Mouse (Mus musculus): ENCODE results near the gene Gosr2. TPM values are rescaled to one million over a fixed set of nuclear protein-coding genes. Genes with fewer than 3 reads are reported as not detected.

Gene Gosr2
- 10 to 100 TPM; 70.8 to 72.4 TPM for total RNA-seq (2021)

DNA sequence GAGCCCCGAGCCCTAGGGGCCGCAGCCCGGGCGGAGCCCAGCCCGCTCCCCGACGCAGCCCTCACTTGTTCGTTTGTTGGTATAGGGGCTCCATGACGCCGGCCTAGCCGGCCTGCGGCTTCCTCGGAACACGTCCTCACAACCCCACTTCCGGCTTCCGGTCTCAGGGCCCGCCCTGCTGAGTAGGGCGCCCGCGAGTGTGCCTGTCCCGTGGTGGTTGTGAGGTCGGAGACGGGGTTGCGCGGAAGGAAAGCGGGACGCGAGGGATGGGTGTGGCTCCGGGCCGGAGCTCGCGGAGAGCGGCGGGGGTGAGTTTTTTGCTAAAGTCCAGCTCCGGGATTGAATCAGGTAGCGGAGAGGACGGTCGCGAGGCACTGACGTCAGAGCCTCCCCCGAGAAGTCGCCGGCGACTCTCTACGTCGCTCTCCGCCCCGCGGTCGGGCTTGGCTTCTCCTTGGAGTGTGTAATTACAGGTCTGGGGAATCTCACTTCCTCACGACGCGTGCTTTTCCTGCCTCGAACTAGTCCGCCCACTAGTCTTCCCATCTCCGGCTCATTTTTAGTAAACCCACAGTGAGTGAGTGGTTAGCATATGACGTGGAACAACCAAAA lies at the start of gene Gosr2:
Gosr2 (minus strand) TSS at position 334 of the 612 bp plus-strand sequence.
- DNase-seq (ENCODE audit: low spot score in 2 of 2), result peak; percentile 94
- intact Hi-C loops (cut with DNase I), result no loop called here

DNA sequence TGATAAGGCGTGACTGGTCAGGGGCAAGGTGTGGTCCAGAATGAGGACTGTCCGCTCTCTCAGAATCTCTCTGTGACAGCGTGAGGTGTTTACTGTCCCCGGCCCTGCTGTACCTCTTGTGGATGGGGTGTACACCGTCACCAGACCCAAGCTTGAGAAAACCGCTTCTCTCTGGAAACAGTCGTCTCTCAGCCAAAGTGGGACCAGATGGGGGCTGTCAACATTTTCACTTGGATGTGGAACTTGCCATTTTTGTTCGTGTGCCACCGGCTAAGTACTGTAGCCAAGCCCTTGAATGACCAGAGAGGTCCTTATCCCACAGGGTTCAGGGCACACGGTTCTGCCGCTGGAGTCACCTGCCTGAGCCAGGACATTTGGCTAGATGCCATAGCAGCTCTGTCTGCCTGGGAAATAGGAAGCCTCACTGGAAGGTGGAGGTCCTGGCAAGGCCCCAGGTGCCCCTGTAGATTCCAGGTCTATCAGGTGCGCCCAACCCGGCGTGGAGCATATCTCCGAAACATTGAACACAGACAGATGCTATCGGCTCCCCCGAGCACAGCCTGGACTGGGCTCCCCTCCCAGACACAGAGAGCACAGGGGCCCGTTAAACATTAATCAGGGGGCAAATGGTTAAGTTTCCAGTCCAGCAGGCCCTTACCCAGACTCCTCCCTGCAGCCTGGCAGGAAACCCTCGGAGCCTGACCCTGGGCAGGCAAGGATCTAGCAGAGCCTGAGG lies 37.5 kb upstream of the Gosr2 start:
- DNase-seq (ENCODE audit: low spot score in 2 of 2), result no peak
- intact Hi-C loops (cut with DNase I), result no loop called here

DNA sequence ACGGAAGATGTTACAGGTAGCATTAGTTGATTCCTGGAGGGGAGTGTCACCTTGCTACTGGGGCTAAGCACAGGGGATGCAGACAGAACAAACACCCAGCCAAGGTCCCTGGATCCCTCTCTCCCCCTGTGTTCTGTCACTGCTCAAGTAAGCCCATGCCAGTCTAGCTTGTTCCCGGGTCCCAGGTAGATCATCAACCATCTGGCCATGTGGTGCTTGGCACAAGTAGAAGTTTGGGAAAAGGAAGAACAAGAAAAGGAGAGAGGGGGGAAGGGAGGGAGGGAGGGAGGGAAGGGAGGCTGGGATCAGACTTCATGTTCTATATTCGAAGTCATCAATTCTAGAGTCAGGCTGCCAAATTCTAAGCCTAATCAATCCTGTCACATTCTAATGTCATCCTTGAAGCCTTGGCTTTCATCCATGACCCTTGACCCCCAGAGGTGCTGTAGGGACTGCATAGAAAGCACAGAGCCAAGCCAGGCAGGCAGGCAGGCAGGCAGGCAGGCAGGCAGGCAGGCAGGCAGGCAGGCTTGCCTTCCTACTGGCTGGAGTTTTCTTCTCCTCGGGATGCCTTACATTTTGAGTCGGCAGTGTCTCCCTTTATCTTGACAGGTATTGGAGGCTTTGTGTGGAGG lies 36.8 kb upstream of the Gosr2 start:
- intact Hi-C loops (cut with DNase I), result no loop called here
- no peak for DNase-seq (ENCODE audit: low spot score in 2 of 2)

DNA sequence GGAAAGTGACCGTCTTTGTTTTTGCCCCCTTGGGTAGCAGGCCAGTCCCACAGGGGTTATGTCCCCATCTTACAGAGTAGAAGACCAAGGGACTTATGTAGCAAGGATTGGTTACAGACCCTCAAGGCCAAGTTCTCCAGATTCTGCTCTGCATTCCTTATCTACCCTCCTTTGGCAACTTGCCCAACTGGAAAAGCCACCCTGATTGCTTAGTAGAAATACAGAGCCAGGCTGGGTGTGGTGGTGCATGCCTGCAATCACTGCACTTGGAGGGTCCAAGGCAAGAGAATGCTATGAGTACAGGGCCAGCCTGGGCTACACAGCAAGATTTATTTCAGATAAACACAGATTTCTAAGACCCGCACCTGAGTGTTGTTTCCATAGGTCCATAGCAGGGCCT lies 36.3 kb upstream of the Gosr2 start:
- intact Hi-C loops (cut with DNase I), result no loop called here
- DNase-seq (ENCODE audit: low spot score in 2 of 2), result no peak

DNA sequence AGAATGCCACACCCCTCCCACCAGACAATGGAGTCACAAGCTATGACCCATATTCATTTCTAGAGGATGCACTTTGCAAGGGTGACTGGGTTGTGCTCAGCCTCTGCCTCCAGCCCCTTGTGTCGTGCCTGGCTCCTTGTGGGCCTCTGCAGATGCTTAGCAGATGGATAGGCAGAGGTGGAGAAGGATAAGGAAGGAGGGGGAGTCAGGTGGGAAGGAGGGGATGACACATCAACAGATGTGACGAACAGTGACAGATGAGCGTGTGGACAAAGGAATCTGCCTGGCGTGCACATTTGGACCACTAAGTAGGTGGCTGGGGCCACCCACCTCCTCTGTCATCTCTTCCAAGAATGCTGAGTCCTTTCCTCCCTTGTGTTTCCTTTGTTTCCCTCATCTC lies 35.4 kb upstream of the Gosr2 start:
- intact Hi-C loops (cut with DNase I), result no loop called here
- DNase-seq (ENCODE audit: low spot score in 2 of 2), result peak in 1 of 2 experiments; percentile 83

DNA sequence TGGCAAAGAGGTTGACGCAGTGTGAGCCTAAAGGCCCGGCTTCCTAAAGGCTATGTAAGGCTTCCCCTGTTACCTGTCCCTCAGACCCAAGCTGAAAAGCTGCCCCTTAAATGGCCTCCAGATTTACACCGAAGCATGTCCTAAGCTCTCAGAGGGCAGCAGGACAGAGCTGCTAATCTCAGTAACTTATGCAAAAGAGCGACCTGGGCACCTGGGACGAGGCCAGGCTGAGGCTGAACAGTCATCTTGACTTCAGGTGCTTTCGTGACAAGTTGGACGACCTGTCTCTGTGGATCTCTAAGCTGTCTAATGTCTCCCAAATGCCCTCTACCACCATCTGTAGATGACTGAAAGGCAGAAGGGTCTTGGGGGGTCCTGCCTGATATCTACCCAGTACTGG lies 34.6 kb upstream of the Gosr2 start:
- DNase-seq (ENCODE audit: low spot score in 2 of 2), result no peak
- intact Hi-C loops (cut with DNase I), result no loop called here

DNA sequence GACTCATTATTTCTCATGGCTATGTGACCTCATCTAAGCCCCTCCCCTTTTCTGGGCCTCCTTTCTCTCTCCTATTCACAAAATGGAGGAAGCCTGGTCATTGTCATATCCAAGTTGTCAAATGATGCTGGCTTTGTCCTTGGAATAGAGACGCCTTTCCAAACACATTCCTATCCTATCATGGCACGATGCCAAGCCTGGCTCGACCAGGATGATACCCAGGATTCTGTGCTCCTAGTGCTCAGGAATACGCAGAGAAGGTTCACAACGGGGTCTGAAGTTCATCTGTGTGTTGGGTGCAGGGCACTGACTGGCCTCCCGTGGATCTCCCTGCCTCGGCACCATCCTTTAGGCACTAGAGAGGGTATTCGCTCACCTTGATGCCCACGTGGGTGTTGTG lies 33.9 kb upstream of the Gosr2 start:
- intact Hi-C loops (cut with DNase I), result no loop called here
- DNase-seq (ENCODE audit: low spot score in 2 of 2), result no peak

DNA sequence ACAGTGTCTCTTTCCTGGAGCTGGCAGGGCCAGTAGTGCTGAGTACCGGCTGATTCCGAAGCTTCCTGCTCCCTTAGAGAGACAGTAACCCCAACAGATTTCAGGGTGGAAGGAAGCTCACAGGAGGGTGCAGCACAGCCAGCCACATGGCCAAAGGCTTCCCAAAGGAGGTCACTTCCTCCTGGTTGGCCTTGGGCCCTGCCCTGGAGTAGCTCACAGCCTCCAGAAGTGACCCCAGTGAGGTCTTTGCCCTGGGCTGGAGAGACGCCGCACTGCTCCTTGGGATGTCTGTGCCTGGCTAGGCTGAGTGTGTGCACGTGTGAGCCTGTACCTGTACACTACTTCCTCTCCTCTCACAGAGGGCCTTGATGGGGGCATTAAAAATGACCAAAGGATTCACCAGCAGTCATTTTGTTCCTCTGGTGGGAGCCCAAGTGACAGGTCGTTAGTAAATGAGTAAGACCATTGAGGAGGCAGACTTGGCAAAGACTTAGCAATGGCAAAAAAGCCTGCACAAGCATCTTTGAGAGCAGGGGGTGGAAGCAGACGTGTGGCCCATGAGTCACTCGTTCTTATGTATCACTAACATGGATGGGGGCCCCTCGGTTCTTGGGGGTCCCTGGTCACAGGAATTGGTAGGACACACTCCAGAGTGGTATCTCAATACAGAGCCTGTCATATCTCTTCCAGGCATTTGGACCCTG lies 31.7 kb upstream of the Gosr2 start:
- intact Hi-C loops (cut with DNase I), result no loop called here
- peak in 1 of 2 experiments; percentile 52 for DNase-seq (ENCODE audit: low spot score in 2 of 2)

DNA sequence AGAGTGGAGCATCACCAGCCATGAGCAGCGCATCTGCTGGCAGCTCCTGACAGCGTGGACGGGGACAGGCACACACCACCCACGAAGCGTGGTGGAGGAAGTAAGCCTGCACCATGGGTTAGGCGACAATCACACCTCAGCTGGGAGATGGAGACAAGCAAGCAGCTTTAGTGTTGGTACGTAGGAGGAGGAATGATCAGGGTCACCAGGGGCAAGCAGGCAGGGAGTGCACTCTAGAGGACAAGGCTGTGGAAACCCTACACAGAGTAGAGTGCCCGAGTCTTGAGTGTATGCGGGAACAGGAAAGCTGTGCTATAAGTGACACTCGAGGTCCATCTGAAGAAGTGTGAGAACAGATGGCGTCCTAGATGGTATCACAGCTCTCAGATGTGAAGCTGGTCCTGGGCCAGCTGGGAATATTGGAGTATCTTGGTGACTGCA lies 26.7 kb upstream of the Gosr2 start:
- intact Hi-C loops (cut with DNase I), result no loop called here
- peak; percentile 30 to 79 for DNase-seq (ENCODE audit: low spot score in 2 of 2)

DNA sequence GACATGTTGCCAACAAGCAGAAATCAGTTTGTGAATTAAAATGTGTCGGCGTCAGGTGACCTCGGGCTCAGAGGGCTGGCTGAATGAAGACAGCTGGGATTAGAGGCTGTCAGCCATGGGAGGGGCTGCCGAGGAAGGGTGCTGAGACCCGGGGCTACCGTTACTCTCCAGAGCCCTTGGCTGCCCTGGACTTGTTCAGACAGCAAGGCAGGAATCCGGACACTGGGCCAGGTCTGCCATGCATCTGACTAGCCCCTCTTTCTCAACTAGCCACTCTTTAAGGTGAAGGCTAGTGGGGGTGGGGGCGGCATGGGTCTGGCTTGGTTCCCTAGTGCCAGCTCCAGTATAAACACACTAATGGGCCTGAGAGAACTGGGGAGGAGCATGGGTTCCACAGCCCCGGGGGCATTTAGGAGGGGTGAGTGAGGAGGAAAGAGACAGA lies 24.4 kb upstream of the Gosr2 start:
- DNase-seq (ENCODE audit: low spot score in 2 of 2), result no peak
- intact Hi-C loops (cut with DNase I), result no loop called here

DNA sequence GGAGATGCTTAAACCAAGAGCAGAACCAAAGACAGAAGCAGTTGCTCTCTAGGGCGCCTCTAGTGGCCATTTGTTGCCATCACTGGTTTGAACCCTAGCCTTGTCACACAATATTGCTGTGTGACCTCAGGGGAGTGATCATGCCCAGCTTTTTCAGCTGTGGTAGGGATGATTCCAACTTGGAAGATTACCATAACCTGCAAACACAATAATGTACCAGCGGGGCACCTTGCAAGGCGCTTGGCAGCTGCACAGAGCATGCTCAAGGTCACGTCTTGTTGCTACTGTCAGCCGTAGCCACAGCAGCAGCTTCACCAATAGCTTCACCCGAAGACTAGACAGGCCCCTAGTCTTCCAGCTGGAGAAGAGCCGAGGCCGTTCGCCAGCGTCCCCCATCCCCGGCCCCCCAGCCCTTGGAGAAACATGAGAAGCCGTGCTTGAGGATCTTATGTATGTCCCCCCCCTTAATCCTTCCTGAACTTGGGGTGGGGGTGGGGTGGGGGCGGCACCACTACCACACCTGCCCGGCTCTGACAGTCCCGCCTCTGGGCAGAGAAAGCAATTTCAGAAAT lies 23.9 kb upstream of the Gosr2 start:
- no peak for DNase-seq (ENCODE audit: low spot score in 2 of 2)
- intact Hi-C loops (cut with DNase I), result no loop called here

DNA sequence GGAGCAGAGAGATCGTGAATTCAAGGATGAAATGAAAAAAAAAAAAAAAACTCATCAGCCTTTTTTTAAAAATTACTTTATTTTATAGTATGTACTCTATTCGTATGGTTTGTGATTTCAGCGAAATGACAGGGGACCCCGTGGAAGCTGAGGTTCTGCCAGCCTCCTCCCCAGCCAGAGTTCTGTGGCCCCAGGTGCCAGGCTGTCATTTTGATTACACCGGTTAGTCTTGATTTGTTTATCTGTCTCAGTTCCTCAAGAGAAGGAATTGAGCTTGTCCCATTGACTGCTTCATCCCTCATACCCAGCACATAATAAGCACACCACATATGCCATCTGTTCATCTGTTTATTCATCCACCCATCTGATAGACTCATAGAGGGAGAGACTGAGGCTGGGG lies 21.7 kb upstream of the Gosr2 start:
- DNase-seq (ENCODE audit: low spot score in 2 of 2), result no peak
- intact Hi-C loops (cut with DNase I), result no loop called here

DNA sequence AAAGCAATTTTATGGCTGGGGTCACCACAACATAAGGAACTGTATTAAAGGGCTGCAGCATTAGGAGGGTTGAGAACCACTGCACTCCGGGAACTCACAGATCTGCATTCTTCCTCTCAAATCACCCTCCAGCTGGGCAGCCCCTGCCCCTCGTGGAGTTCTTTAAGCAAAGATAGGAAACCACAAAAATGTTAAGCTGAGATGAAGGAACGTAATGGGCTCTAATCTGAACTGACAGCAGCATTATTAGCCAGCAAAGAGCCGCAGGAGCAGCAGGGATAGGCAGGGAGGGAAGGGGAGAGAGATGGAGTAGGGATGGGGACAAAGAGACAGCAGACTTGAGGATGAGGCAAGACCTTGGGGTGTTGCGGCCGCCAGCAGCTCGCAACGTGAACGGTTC lies 19.3 kb upstream of the Gosr2 start:
- no peak for DNase-seq (ENCODE audit: low spot score in 2 of 2)
- intact Hi-C loops (cut with DNase I), result no loop called here

DNA sequence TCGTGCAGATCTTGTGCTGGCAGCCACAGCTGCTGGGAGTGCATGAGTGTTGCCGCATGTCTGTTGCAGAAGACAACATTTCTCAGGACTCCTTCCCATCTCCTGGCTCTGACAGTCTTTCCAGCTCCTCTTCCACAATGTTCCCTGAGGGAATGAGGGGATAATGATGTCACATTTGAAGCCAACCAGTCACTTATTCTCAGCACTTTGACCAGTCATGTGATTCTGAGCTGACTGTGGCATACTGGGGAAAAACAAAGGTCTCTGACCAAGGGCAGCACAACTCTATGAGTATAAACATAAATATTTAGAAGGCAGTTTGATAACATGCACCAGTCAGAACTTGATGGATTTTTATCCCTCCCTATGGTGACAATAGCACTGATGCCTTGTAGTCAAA lies 16.4 kb upstream of the Gosr2 start:
- intact Hi-C loops (cut with DNase I), result no loop called here
- no peak for DNase-seq (ENCODE audit: low spot score in 2 of 2)

DNA sequence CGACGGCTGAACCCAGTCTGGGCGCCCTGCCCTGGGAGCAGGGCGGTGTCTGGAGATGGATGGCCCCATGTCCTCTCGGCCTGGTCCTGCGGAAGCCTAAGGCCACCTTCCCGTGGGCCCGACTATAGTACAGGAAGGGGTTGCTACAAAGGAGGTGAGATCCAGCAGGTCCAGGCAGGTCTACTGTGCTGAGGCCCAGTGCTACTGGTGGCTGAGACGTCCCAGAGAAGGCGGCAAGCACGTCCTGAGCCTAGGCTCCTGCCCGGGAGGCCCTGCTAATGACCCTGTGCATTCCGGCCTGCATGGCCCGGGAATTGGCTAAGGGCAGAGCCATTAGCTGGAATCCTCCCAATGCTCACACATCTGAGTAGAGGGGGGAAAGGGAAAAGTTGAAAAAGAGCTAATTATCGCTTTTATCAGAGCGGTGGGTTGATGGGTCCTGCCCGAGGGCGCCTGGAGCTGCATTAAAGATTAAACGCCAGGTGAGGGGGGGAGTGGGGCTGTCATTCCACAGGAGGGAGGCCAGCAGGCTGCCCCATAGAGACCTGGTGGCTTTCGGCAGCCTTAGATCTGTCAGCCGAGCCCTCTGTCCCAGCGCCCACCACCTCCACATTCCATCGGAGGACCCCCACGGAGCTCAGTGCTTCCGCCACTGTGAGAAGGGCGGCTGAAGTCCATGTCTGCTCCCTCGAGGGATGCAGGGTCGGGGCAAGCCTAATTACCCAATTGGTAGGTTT lies 14.3 kb upstream of the Gosr2 start:
- intact Hi-C loops (cut with DNase I), result no loop called here

DNA sequence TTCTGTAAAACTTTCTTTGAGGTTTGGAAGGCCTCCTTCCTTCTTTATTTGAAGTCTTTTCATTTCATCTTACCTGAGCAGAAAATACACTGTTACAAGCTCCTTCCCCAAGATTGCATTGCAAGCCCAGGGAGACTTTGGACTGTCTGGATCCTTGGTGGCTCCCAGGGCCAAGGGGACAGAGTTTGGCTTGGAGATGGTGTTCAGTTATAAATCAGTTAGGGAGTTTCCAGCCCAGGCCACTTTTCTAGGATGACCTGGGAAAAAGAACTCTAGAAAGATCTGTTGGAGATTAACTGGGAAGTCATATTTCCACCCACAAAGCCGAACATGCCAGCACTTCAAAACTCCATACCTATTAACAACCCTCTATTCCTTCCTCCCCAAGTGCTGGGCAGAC lies 12.3 kb upstream of the Gosr2 start:
- intact Hi-C loops (cut with DNase I), result no loop called here
- no peak for DNase-seq (ENCODE audit: low spot score in 2 of 2)

More for the DNA sequence above, 14.3 kb upstream of the Gosr2 start:
- DNase-seq (ENCODE audit: low spot score in 2 of 2), result no peak

DNA sequence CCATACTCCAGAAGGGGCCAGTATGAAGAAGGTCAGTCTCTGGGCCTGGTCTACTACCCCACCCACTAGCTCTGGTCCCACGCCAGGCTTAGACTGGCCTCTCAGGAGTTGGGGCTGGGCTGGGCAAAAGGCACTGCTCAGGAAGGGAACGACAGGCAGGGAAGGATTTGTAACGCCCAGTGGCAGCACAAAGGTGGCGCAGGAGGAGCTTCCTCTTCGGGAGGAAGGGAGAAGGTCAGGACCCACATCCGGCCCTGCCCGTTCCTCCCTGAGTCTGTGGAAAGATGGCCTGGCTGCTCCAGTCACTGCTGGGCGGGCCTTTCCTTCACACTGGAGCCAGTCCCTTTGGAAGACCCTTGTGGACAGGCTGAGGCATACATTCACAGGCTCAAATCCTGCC lies 9.3 kb upstream of the Gosr2 start:
- no peak for DNase-seq (ENCODE audit: low spot score in 2 of 2)
- intact Hi-C loops (cut with DNase I), result no loop called here

DNA sequence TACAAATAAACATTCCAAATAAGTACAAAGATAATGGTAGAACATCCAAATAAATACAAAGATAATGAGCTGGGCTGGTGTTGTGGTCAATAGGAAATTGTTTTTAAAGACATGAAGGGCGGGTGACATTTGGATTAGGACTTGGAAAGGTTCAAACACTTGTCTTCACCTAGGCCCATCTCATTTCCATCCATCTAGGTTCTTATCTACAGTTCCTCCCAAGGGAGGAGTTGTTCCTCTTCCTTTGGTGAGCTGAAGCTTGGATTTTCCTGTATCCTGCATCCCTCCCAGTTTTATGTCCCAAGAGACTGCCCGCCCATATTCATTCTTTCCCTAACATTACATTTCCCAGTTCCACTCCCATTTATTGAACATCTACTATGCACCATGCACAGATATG lies 528 bp upstream of the Gosr2 start:
- intact Hi-C loops (cut with DNase I), result no loop called here

DNA sequence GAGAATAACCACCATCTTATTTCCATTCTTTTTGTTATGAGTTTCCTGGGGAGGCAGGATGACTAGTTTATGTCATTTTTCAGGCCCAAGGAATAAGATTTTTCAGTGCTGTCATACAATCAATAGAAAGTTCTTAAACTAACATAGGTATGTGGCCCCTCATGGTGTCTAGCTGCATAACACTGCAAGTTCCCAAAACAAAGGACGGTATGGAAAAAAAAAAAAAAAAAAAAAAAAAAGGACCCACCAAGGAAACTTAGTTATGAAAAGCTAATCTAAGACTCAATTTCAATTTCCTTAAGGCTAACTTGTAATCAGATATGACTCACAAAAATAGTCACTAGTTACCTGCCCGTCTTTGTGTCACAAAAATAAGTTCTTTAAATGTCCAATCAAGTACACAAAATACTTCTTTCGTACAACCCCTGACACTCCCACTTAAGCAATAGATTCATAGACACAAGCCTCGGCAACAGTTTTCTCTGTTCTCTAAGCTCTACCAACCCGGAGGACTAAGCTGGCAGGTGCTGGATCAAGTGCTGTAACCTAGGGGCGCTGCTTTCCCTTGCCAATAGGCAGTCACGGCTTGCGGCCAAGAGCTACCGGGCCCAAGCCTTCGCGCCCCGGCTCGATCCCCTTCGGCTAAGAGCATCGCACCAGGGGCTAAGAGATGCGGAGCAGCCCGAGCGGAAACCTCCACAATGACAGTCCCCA lies 690 bp downstream of the Gosr2 start:
- DNase-seq (ENCODE audit: low spot score in 2 of 2), result no peak
- intact Hi-C loops (cut with DNase I), result no loop called here

More for the DNA sequence above, 528 bp upstream of the Gosr2 start:
- DNase-seq (ENCODE audit: low spot score in 2 of 2), result no peak
